In the genomic region with DNA sequence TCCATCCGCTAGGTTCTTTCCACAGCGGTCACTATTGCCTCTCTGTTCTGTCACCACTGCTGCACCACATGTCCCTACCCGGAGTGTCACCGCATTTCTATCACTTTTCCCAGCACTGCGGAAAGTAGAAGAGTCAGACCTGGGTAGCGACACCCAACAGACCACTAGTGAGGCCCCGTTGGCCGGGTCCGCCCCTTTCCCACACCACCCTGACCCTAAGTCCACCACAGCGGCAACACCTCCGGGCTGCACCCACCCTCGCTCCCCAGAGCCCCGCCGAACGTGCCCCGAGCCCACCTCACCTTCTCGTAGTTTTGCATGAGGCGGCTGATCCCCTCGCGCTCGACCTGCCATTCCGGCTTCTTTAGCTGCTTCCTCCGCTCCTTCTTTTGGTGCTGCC, we compare ENCODE assay signal across 8 mouse cellular contexts. TPM values are rescaled to one million over a fixed set of nuclear protein-coding genes. Genes with fewer than 3 reads are reported as not detected.
DNase-seq lines count a peak whose midpoint lies in the region; ATAC-seq and TF ChIP-seq lines count a peak whose summit lies in the region.

No protein-coding gene starts in this region.

- H3K36me3 ChIP-seq in heart, postnatal 0 days (replicated peaks; ENCODE audit: control insufficient read depth, insufficient read depth, low read length) = no peaks in the 10 kb centered on the region
- H3K36me3 ChIP-seq in liver, postnatal 0 days (replicated peaks; ENCODE audit: insufficient read depth, low read length) = no peaks in the 10 kb centered on the region

- DNase-seq in left cerebral cortex, adult 2 months (ENCODE audit: extremely low spot score in 1 of 2, low spot score in 2 of 2) = no peak
- no peak for DNase-seq in left cerebral cortex, adult 8-10 months (ENCODE audit: low spot score in 2 of 2)
- no peak for DNase-seq in heart, postnatal 0 days (ENCODE audit: low spot score)
- DNase-seq in liver, postnatal 0 days = no peak
- DNase-seq in right cerebral cortex, postnatal 14 days = no peak
- DNase-seq in urinary bladder, postnatal 36 days (ENCODE audit: low spot score in 2 of 2) = no peak
- DNase-seq in cerebellum, adult 18-20 months = no peak

- TF ChIP-seq CTCF in left cerebral cortex, adult 2 months (IDR thresholded peaks at IDR 0.05) = no peak
- no peak for TF ChIP-seq CTCF in heart, postnatal 0 days (IDR thresholded peaks at IDR 0.05; ENCODE audit: low read depth)
- no peak for TF ChIP-seq CTCF in liver, postnatal 0 days (IDR thresholded peaks at IDR 0.05; ENCODE audit: low read depth)

- H3K27me3 ChIP-seq in heart, postnatal 0 days (ENCODE audit: control insufficient read depth, insufficient read depth, low read length) = no peaks in the 10 kb centered on the region
- no peaks in the 10 kb centered on the region for H3K27me3 ChIP-seq in liver, postnatal 0 days (ENCODE audit: insufficient read depth, low read length)

- peak overlapping the region; percentile 51 for H3K27ac ChIP-seq in left cerebral cortex, adult 2 months
- no peak overlapping the region for H3K27ac ChIP-seq in brown adipose tissue, adult 24 weeks (replicated peaks; ENCODE audit: low read depth, low read length)
- peak overlapping the region; percentile 40; the same call in 1 of the 2 replicates for H3K27ac ChIP-seq in heart, postnatal 0 days (ENCODE audit: low read depth)
- 0 out of 2 replicates have a peak overlapping the region, but pooled peaks have one; percentile 34 for H3K27ac ChIP-seq in liver, postnatal 0 days (ENCODE audit: low read depth)

- 0 out of 2 replicates have a peak, but pooled peaks have one; percentile 29 for ATAC-seq in heart, postnatal 0 days (ENCODE audit: insufficient read depth, low read depth)
- peak; percentile 61 for ATAC-seq in liver, postnatal 0 days

- peak overlapping the region; percentile 99 for H3K4me2 ChIP-seq in heart, postnatal 0 days (ENCODE audit: low read depth, low read length)
- H3K4me2 ChIP-seq in liver, postnatal 0 days (ENCODE audit: low read depth, low read length) = peak overlapping the region; percentile 99

- H3K4me3 ChIP-seq in left cerebral cortex, adult 2 months = peak overlapping the region; percentile 84
- H3K4me3 ChIP-seq in brown adipose tissue, adult 24 weeks (ENCODE audit: insufficient read depth, low read depth, low read length) = peak overlapping the region; percentile 72
- H3K4me3 ChIP-seq in heart, postnatal 0 days (ENCODE audit: low read depth, low read length) = peak overlapping the region; percentile 88
- H3K4me3 ChIP-seq in liver, postnatal 0 days (ENCODE audit: low read depth, low read length) = peak overlapping the region; percentile 94

- TF ChIP-seq EP300 in heart, postnatal 0 days (IDR thresholded peaks at IDR 0.05; ENCODE audit: low read depth) = no peak
- TF ChIP-seq EP300 in liver, postnatal 0 days (IDR thresholded peaks at IDR 0.05; ENCODE audit: low read depth) = no peak

- peak overlapping the region; percentile 71 for H3K9ac ChIP-seq in heart, postnatal 0 days (replicated peaks; ENCODE audit: low read depth, low read length)
- peak overlapping the region; percentile 80 for H3K9ac ChIP-seq in liver, postnatal 0 days (replicated peaks)

- H3K4me1 ChIP-seq in brown adipose tissue, adult 24 weeks (ENCODE audit: control insufficient read depth, insufficient read depth, insufficient read length, low read length) = 0 out of 2 replicates have a peak, but pooled peaks cover 2% of the 10 kb centered on the region
- H3K4me1 ChIP-seq in heart, postnatal 0 days (ENCODE audit: control insufficient read depth, insufficient read depth) = peaks cover 11% of the 10 kb centered on the region; the same call in 1 of the 2 replicates
- peaks cover 8% of the 10 kb centered on the region for H3K4me1 ChIP-seq in liver, postnatal 0 days (ENCODE audit: insufficient read depth)

- WGBS in heart, postnatal 0 days = 1% methylated on average over 22 of the region's 23 CpGs
- WGBS in liver, postnatal 0 days (ENCODE audit: insufficient replicate concordance) = 1% methylated on average over 23 of the region's 23 CpGs

- no peaks in the 10 kb centered on the region for H3K9me3 ChIP-seq in heart, postnatal 0 days (replicated peaks; ENCODE audit: control insufficient read depth, low read length)
- no peaks in the 10 kb centered on the region for H3K9me3 ChIP-seq in liver, postnatal 0 days (ENCODE audit: low read length)

- intact Hi-C loops in left cerebral cortex, adult 2 months (cut with DNase I) = no loop called here

RNA-seq across cellular contexts. Expression of gene Ddx10, which starts 0.3 kb away (rescaled TPM):
- 10 to 100 TPM; 19.8 to 22.1 TPM for total RNA-seq in left cerebral cortex, adult 2 months (2021)
- 10 to 100 TPM; 20.0 to 22.1 (median 21.0) TPM for total RNA-seq in left cerebral cortex, adult 8-10 months (2022)
- 6.0 and 7.8 TPM in 2 replicates for polyA plus RNA-seq in brown adipose tissue, adult 24 weeks (2012; ENCODE audit: insufficient read depth, insufficient read length, missing spikeins)
- total RNA-seq in heart, postnatal 0 days (2014; rRNA removed; ENCODE audit: low replicate concordance) = 2.4 and 4.8 TPM in 2 replicates
- polyA plus RNA-seq in heart, postnatal 0 days (2015; fragmentation: Nextera tagmentation; extraction: Ambion mirVana) = 10.8 and 11.9 TPM in 2 replicates
- 8.8 TPM in 2 replicates for polyA plus RNA-seq in liver, postnatal 0 days (2015; fragmentation: Nextera tagmentation; extraction: Ambion mirVana)

RNA-seq across cellular contexts. Expression of gene Exph5, which starts 54.0 kb away (rescaled TPM):
- 10 to 100 TPM; 27.4 to 33.4 TPM for total RNA-seq in left cerebral cortex, adult 2 months (2021)
- total RNA-seq in left cerebral cortex, adult 8-10 months (2022) = 10 to 100 TPM; 19.7 to 23.3 (median 21.4) TPM
- not detected in 2 replicates for polyA plus RNA-seq in brown adipose tissue, adult 24 weeks (2012; ENCODE audit: insufficient read depth, insufficient read length, missing spikeins)
- total RNA-seq in heart, postnatal 0 days (2014; rRNA removed; ENCODE audit: low replicate concordance) = 0.27 and 0.57 TPM in 2 replicates
- polyA plus RNA-seq in heart, postnatal 0 days (2015; fragmentation: Nextera tagmentation; extraction: Ambion mirVana) = 0.07 and 0.11 TPM in 2 replicates
- polyA plus RNA-seq in liver, postnatal 0 days (2015; fragmentation: Nextera tagmentation; extraction: Ambion mirVana) = 0.18 and 0.36 TPM in 2 replicates

Comparison
In these comparisons a context has a peak if more than half of its experiments do, and no peak if none do; other contexts are left out.
1. RNA of gene Exph5, which starts 54.0 kb away (total RNA-seq): 27.4 to 33.4 TPM in left cerebral cortex, adult 2 months and 19.7 to 23.3 TPM in left cerebral cortex, adult 8-10 months; 0.27 to 0.57 TPM in heart, postnatal 0 days; every median in the first group is over 10 times any median in the second.
2. Peak in every context shown above with its lines, with median percentiles within 50 percentile points of each other: H3K4me3 ChIP-seq.